Mouse (Mus musculus) liver, postnatal 0 days (tissue): Measurements from ENCODE around the gene Cnih2.

Experiments used
- CTCF ChIP-seq: sonication (generic); IDR thresholded peaks from 2 replicates; pipeline ENCODE4 v1.5.1; 2016; ENCODE audit warnings: antibody characterized with exemption, low read depth
- EP300 ChIP-seq: IDR thresholded peaks from 2 replicates; pipeline ENCODE4 v1.6.1; 2016; ENCODE audit warnings: antibody characterized with exemption, low read depth, mild to moderate bottlenecking

DNA sequence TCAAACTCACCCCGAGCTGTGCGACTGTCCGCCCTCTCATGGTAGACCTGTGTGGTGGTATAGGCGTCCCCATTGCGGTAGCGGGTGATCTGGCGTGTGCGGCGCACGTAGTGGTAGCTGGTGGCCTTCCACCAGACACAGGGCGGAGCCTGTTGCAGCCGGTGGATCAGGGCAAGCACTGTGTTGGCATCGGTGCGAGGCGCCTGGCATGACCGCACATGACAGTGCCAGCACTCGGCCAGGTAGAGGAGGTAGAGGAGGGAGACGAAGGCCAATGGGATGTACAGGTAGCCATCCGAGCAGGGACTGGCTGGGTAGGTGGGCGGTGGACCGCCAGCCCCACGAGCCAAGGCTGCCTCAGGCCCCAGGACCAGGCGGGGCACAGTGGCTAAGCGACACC, 15.7 kb downstream of the Cnih2 start:
- TF ChIP-seq CTCF (no peak), EP300 (no peak)
